Mouse (Mus musculus): Measurements from ENCODE around the gene Iqcc.

GRCm38 (mm10) chr4:129608426-129609025, 10.4 kb downstream of the Iqcc start:
- TF ChIP-seq GATA1 (IDR thresholded peaks at IDR 0.05; ENCODE audit: borderline replicate concordance, low read length): no peak
- TF ChIP-seq FLI1 (IDR thresholded peaks at IDR 0.05; ENCODE audit: low read length): no peak
